Mouse (Mus musculus): ENCODE measurements around the gene Uox. TPM values are rescaled to one million over a fixed set of nuclear protein-coding genes. Genes with fewer than 3 reads are reported as not detected.

The Uox gene
- total RNA-seq, 1 experiment from 2014 or later: not detected

GRCm38 (mm10) chr3:146583908-146584307 lies 13.7 kb downstream of the Uox start:
- DNase-seq: no peak

DNA sequence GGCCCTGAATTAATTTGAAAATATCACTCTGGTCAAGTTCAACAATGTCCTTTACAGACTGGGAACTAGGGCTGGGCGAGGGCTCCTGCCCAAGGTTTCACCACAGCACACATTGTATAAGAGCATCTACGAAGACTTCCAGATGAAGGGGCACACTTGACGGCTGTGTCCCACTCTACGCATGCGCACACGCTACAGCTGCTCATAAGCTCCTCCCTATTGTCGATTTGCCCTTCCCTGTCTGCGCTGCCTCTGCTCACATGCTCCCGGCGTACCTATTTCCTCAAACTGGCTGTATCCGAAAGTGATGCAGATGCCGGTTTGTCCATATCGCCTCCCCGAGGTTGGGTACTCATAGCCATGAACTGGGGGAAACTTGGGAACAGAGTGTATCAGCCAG lies 16.4 kb downstream of the Uox start:
- DNase-seq: no peak

- DNase-seq: no peak
These were observed 19.3 kb downstream of the Uox start for GRCm38 (mm10) chr3:146589523-146589922.

DNA sequence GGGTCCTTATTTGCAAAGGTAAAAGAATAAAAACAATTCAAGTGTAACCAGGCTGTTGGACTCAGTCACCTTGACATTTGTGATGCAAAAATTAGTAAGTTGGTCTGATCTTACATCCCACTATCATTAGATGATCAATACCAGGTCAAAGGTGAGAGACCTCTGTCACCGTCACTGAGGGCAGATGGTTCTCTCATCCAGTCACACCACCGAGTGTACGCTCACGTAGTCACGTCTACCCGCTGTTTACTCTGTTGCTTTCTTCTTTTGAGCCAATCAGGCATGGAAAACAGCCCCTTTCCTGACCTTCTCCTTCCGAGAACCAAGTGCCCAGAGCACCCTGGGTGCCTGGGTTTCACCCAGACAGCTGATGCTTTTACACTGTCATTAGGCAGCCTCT lies 20.9 kb downstream of the Uox start:
- DNase-seq: no peak

- no peak for DNase-seq
These were observed 21.4 kb downstream of the Uox start for GRCm38 (mm10) chr3:146591601-146592000.

- DNase-seq: no peak
These were observed 25.2 kb downstream of the Uox start for GRCm38 (mm10) chr3:146595440-146595839.

DNA sequence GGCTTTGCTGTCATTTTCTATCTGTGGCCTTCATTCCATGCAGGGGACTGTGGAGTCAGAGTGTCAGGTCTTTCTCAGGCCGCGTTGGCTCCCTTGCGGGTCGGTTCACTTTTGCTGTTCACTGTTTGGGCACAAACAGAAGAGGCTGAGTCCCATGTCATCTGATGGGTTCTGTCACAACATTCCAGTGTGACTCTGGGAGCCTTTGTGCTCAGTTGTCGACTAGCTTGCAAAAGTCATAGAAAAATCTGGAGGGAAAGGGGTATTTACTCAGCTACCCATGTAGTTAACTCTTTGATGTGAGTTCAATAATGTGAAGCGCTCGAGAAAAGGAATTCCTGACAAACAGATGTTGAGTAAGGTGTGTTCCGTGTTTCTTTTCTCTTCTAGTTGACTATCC lies 26.2 kb downstream of the Uox start:
- no peak for DNase-seq

- DNase-seq: no peak
These were observed 26.6 kb downstream of the Uox start for GRCm38 (mm10) chr3:146596864-146597263.

- no peak for DNase-seq
These were observed 28.2 kb downstream of the Uox start for GRCm38 (mm10) chr3:146598411-146598810.

- no peak for DNase-seq
These were observed 29.1 kb downstream of the Uox start for GRCm38 (mm10) chr3:146599198-146599900.

DNA sequence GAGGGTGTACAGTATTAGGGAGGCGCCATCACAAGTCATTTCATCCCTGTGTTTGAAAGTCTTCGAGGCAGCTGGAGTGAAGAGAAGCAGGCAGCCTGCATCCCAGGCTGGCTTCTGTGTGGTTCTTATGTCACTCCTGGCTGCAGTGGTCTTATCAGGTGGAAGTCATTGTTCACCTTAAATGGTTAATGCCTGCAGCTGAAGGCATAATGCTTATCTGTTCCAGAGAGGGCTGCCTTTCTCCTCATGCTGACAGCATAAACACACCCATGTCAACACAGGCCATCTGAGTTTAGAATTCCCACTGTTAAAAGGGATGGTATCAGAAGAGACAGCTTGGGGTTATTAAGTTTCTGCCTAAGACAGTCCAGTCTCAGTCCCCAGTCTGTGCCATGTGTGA lies 31.0 kb downstream of the Uox start:
- no peak for DNase-seq

- no peak for DNase-seq
These were observed 32.3 kb downstream of the Uox start for GRCm38 (mm10) chr3:146602531-146602930.

- no peak for DNase-seq
These were observed 34.4 kb downstream of the Uox start for GRCm38 (mm10) chr3:146604647-146605046.

DNA sequence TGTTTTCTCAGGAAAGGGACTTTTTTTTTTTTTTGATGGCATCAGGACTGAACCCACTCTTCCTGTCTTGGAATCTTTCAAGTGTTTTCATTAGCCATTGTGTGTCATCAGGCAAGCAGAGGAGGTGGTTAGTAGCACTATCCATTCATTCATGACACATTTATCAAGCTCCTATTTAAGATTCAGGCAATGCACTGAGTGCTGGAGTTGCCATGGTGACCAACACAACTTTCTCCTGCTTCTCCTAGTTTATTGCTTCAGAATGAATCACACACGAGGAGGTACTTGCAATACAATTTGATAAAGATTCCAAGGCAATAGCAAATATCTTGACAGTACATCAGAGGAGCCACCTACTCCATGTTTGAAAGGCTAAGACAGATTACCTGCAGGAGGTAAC lies 37.1 kb downstream of the Uox start:
- no peak for DNase-seq

DNA sequence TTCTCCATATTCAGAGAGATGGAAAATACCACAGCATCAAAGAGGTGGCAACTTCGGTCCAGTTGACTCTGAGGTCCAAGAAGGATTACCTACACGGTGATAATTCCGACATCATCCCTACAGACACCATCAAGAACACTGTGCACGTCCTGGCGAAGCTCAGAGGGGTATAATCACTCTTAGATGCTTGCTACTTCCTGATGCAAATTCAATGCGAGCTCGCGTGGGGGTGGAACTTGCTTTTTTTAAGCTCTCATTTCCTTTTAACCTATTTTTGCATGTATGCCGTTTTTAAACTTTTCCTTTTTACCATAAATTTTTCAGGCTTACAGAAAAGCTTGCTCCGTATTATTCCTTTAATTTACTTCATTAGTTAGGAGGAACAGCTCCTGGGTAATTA lies 40.1 kb downstream of the Uox start:
- DNase-seq: no peak

DNA sequence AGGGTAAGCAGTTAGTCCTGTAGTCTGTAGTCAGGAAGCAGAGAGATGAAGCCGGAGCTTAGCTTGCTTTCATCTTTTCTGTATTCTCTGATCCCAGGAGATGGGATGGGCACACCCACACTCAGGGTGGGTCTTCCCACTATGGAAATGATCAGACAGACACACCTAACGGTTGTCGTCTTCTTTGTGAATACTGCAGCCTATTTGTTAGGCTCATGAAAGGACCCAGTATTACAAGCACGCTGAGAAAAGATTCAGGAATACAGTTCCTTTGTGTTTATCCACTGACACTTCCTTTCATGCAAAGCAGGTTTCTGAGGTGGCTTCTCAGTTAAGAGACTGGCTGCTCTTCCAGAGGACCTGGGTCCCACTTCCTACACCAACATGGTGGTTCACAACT lies 41.0 kb downstream of the Uox start:
- DNase-seq: no peak

- no peak for DNase-seq
These were observed 41.6 kb downstream of the Uox start for GRCm38 (mm10) chr3:146611821-146612220.

DNA sequence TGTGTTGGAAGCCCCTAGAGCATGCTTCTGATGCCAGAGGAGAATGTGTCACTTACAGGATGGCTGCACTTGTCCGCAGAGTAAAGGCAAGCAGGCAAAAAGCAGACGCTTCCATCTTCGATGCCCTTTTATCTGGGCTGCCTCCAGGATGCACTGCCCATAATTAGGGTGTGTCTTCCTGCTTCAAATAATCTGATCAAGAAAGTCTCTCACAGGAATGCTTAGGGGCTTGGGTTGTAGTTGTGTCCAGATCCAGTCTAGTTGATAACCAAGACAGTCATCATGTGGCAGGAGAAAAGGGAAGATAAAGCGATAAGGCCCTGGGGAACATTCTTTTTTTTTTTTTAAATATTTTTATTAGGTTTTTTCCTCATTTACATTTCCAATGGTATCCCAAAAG lies 45.3 kb downstream of the Uox start, which contains the start of gene Dnase2b:
Gene Dnase2b, minus strand, starts transcription at position 101 of the 400 bp plus-strand sequence.
- no peak for DNase-seq

DNA sequence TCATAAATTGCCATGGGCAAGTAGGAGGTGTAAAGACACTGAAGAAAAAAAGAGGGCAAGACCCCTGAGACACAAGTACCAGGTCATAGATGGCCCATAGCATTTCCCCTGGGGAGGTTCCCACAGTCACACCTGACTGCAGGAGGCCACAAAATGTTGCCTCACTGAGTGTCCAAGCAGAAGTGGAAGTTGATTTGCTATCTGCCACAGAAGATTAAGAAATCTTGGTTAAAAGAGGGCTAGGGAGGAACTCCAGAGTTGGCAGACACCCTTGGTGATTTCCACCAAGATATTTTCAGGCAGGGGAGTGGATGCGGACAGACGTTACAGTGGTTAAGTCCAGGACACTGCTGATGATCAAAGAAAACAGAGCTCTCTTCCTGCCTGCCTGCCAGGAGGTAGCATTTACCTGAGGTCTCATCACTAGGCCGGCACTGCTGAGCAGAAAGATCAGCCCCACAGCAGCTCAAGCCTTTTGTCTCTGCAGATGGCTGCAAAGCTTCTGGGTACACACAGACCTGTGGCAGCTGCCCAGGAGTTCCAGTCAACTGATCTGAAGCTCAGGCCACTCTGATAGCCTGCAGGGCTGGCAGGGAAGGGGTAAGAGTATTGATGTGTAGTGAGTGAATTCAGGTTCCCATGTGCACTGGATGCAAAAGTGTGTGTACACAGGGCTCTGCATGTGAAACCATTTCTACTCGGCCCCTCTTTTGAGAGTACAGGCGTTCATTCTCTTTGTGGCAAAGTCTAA lies 46.5 kb downstream of the Uox start:
- DNase-seq: no peak

GRCm38 (mm10) chr3:146617946-146618345 lies 47.7 kb downstream of the Uox start:
- no peak for DNase-seq

GRCm38 (mm10) chr3:146618357-146618756 lies 48.1 kb downstream of the Uox start:
- no peak for DNase-seq

- no peak for DNase-seq
These were observed 49.9 kb downstream of the Uox start for GRCm38 (mm10) chr3:146620101-146620500.

GRCm38 (mm10) chr3:146620555-146621249 lies 50.5 kb downstream of the Uox start:
- DNase-seq: peak; percentile 62
